Mouse (Mus musculus): ENCODE measurements around the gene Pde8a.
A peak's percentile ranks its signal among the peaks of the same experiment; 100 is the strongest.
"Not testable (repeated sequence)": the region's sequence is repeated elsewhere in the genome, so short reads cannot be mapped to it uniquely, and the experiment has no call there.

The Pde8a gene

DNA sequence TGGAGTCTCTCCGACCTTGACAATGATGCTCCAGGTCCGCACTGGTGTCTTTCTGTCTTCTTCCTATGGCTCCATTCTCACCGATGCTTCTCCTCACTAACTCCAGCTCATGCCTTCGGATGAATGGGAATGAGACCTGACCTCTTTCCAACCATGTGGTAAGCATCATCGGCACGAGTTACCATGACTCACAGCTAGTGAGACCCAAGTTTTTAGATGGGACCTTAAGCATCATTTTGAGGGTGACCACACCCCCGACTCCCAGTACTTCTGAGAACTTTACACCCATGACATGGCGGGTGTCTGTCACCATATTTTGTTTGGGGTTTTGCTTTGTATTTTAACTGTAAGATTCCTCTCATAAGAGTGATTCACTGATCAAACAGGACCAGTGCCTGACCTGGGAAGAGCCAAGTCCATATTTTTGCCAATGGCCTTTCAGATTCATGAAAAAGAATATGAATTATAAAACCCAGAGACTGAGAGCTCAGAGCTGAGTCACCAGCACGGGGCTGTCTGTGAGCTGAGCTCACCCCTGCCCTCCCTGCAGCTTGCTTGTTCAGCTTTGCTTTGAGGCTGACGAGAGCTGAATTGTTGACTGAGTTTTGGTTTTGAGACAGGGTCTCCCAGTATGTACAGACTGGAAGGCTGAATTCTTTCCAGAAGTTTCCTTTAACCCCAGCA, 30.8 kb upstream of the Pde8a start:
- TF ChIP-seq CTCF (conservative IDR thresholded peaks at IDR 0.05; ENCODE audit: low read length), result no peak
- no peak for TF ChIP-seq POU5F1 (IDR thresholded peaks at IDR 0.05; ENCODE audit: borderline replicate concordance, low read length)
- TF ChIP-seq NANOG (IDR thresholded peaks at IDR 0.05; ENCODE audit: borderline replicate concordance, low read length), result no peak

DNA sequence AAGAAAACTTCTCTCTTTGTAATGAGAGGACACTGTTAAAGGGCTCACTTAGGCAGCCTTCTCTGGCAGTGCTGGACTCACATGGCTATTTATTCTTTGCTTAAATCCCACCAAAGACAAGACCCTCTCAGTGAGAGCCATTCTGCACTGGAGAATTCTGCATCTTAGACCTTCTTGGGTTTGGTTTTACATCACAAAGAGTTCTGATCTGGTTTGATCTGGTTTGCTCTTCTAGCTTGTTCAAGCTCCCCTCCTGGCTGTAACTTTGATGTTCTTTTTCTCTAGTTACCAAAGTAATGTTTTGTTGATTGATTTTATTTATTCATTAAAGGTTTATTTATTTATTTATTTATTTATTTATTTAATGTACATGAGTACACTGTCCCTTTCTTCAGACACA, 30.2 kb upstream of the Pde8a start:
- Histone ChIP-seq H3K4me1 (replicated peaks; ENCODE audit: low read depth, low read length) (peaks cover 25% of the 10 kb centered on the region), H3K36me3 (ENCODE audit: insufficient read depth, low read length) (no peaks in the 10 kb centered on the region), H3K27me3 (ENCODE audit: insufficient read depth, low read length) (no peaks in the 10 kb centered on the region), H3K4me3 (replicated peaks; ENCODE audit: low read length) (no peak overlapping the region), H3K9me3 (ENCODE audit: low read length) (peaks cover 4% of the 10 kb centered on the region; the same call in 1 of the 2 replicates)
- no peak for TF ChIP-seq CTCF (conservative IDR thresholded peaks at IDR 0.05; ENCODE audit: low read length)
- TF ChIP-seq POU5F1 (IDR thresholded peaks at IDR 0.05; ENCODE audit: borderline replicate concordance, low read length), result peak; percentile 47; the same call in 1 of the 2 replicates

More for the DNA sequence above, 30.8 kb upstream of the Pde8a start:
- H3K27me3 ChIP-seq (ENCODE audit: insufficient read depth, low read length), result no peaks in the 10 kb centered on the region
- H3K9me3 ChIP-seq (ENCODE audit: low read length), result peaks cover 4% of the 10 kb centered on the region; the same call in 1 of the 2 replicates
- no peak overlapping the region for H3K4me3 ChIP-seq (replicated peaks; ENCODE audit: low read length)
- H3K4me1 ChIP-seq (replicated peaks; ENCODE audit: low read depth, low read length), result peaks cover 25% of the 10 kb centered on the region
- H3K36me3 ChIP-seq (ENCODE audit: insufficient read depth, low read length), result no peaks in the 10 kb centered on the region

GRCm38 (mm10) chr7:81184136-81184535, 29.3 kb upstream of the Pde8a start:
- Histone ChIP-seq H3K36me3 (ENCODE audit: insufficient read depth, low read length) (no peaks in the 10 kb centered on the region), H3K9me3 (ENCODE audit: low read length) (peaks cover 4% of the 10 kb centered on the region; the same call in 1 of the 2 replicates), H3K4me3 (replicated peaks; ENCODE audit: low read length) (no peak overlapping the region), H3K27me3 (ENCODE audit: insufficient read depth, low read length) (no peaks in the 10 kb centered on the region), H3K4me1 (replicated peaks; ENCODE audit: low read depth, low read length) (peaks cover 25% of the 10 kb centered on the region)
- TF ChIP-seq CTCF (conservative IDR thresholded peaks at IDR 0.05; ENCODE audit: low read length) (no peak), NANOG (IDR thresholded peaks at IDR 0.05; ENCODE audit: borderline replicate concordance, low read length) (no peak), POU5F1 (IDR thresholded peaks at IDR 0.05; ENCODE audit: borderline replicate concordance, low read length) (no peak)

GRCm38 (mm10) chr7:81184651-81185050, 28.7 kb upstream of the Pde8a start:
- Histone ChIP-seq H3K36me3 (ENCODE audit: insufficient read depth, low read length) (no peaks in the 10 kb centered on the region), H3K4me3 (replicated peaks; ENCODE audit: low read length) (no peak overlapping the region), H3K9me3 (ENCODE audit: low read length) (peaks cover 4% of the 10 kb centered on the region; the same call in 1 of the 2 replicates), H3K4me1 (replicated peaks; ENCODE audit: low read depth, low read length) (peaks cover 24% of the 10 kb centered on the region), H3K27me3 (ENCODE audit: insufficient read depth, low read length) (no peaks in the 10 kb centered on the region)
- TF ChIP-seq POU5F1 (IDR thresholded peaks at IDR 0.05; ENCODE audit: borderline replicate concordance, low read length) (no peak), NANOG (IDR thresholded peaks at IDR 0.05; ENCODE audit: borderline replicate concordance, low read length) (no peak), CTCF (conservative IDR thresholded peaks at IDR 0.05; ENCODE audit: low read length) (peak; percentile 34)

DNA sequence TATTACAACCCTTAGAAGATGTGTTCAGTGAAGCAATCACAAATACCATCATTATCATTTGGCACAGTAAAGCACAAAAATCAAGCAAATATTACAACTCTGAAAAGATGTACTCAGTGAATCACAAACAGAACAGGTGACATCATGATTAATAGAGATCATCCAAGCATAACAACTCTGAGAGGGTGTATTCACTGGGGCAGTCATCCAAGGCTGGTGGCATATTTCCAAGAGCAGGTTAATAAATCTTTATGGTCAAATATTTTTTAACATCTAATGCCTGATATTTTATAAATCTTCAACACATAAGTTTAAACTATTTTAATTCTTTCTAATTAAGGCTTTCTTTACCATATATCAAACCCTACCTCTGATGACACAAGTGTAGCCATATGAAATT, 27.4 kb upstream of the Pde8a start:
- not testable (repeated sequence) for H3K4me3 ChIP-seq (replicated peaks; ENCODE audit: low read length); H3K36me3 ChIP-seq (ENCODE audit: insufficient read depth, low read length); H3K9me3 ChIP-seq (ENCODE audit: low read length); H3K27me3 ChIP-seq (ENCODE audit: insufficient read depth, low read length)
- H3K4me1 ChIP-seq (replicated peaks; ENCODE audit: low read depth, low read length), result peaks cover 22% of the 10 kb centered on the region

- no peak overlapping the region for H3K4me3 ChIP-seq (replicated peaks; ENCODE audit: low read length)
- peaks cover 20% of the 10 kb centered on the region for H3K9me3 ChIP-seq (ENCODE audit: low read length)
- H3K27me3 ChIP-seq (ENCODE audit: insufficient read depth, low read length), result no peaks in the 10 kb centered on the region
- H3K36me3 ChIP-seq (ENCODE audit: insufficient read depth, low read length), result no peaks in the 10 kb centered on the region
- TF ChIP-seq CTCF (conservative IDR thresholded peaks at IDR 0.05; ENCODE audit: low read length), result no peak
- no peak for TF ChIP-seq POU5F1 (IDR thresholded peaks at IDR 0.05; ENCODE audit: borderline replicate concordance, low read length)
- no peak for TF ChIP-seq NANOG (IDR thresholded peaks at IDR 0.05; ENCODE audit: borderline replicate concordance, low read length)
- H3K4me1 ChIP-seq (replicated peaks; ENCODE audit: low read depth, low read length), result peaks cover 8% of the 10 kb centered on the region
Measured at GRCm38 (mm10) chr7:81189180-81189579, 24.2 kb upstream of the Pde8a start.

- peaks cover 18% of the 10 kb centered on the region for H3K4me1 ChIP-seq (replicated peaks; ENCODE audit: low read depth, low read length)
- peaks cover 9% of the 10 kb centered on the region; the same call in 1 of the 2 replicates for H3K27me3 ChIP-seq (ENCODE audit: insufficient read depth, low read length)
- TF ChIP-seq POU5F1 (IDR thresholded peaks at IDR 0.05; ENCODE audit: borderline replicate concordance, low read length), result no peak
- no peak for TF ChIP-seq NANOG (IDR thresholded peaks at IDR 0.05; ENCODE audit: borderline replicate concordance, low read length)
- TF ChIP-seq CTCF (conservative IDR thresholded peaks at IDR 0.05; ENCODE audit: low read length), result no peak
- peaks cover 16% of the 10 kb centered on the region for H3K9me3 ChIP-seq (ENCODE audit: low read length)
- no peaks in the 10 kb centered on the region for H3K36me3 ChIP-seq (ENCODE audit: insufficient read depth, low read length)
- H3K4me3 ChIP-seq (replicated peaks; ENCODE audit: low read length), result no peak overlapping the region
Measured at GRCm38 (mm10) chr7:81195509-81195908, 17.9 kb upstream of the Pde8a start.

- H3K9me3 ChIP-seq (ENCODE audit: low read length), result peaks cover 7% of the 10 kb centered on the region
- peaks cover 9% of the 10 kb centered on the region; the same call in 1 of the 2 replicates for H3K27me3 ChIP-seq (ENCODE audit: insufficient read depth, low read length)
- no peak for TF ChIP-seq CTCF (conservative IDR thresholded peaks at IDR 0.05; ENCODE audit: low read length)
- TF ChIP-seq POU5F1 (IDR thresholded peaks at IDR 0.05; ENCODE audit: borderline replicate concordance, low read length), result no peak
- H3K4me1 ChIP-seq (replicated peaks; ENCODE audit: low read depth, low read length), result peaks cover 18% of the 10 kb centered on the region
- no peaks in the 10 kb centered on the region for H3K36me3 ChIP-seq (ENCODE audit: insufficient read depth, low read length)
- H3K4me3 ChIP-seq (replicated peaks; ENCODE audit: low read length), result no peak overlapping the region
Measured at GRCm38 (mm10) chr7:81196796-81197195, 16.6 kb upstream of the Pde8a start.

GRCm38 (mm10) chr7:81198538-81198937, 14.9 kb upstream of the Pde8a start:
- no peak for TF ChIP-seq POU5F1 (IDR thresholded peaks at IDR 0.05; ENCODE audit: borderline replicate concordance, low read length)
- TF ChIP-seq CTCF (conservative IDR thresholded peaks at IDR 0.05; ENCODE audit: low read length), result no peak
- no peak for TF ChIP-seq NANOG (IDR thresholded peaks at IDR 0.05; ENCODE audit: borderline replicate concordance, low read length)
- H3K4me1 ChIP-seq (replicated peaks; ENCODE audit: low read depth, low read length), result peaks cover 31% of the 10 kb centered on the region
- no peaks in the 10 kb centered on the region for H3K36me3 ChIP-seq (ENCODE audit: insufficient read depth, low read length)
- no peaks in the 10 kb centered on the region for H3K9me3 ChIP-seq (ENCODE audit: low read length)
- H3K4me3 ChIP-seq (replicated peaks; ENCODE audit: low read length), result no peak overlapping the region; the same call in 1 of the 2 replicates
- peaks cover 9% of the 10 kb centered on the region; the same call in 1 of the 2 replicates for H3K27me3 ChIP-seq (ENCODE audit: insufficient read depth, low read length)
